Mouse (Mus musculus) neural tube, embryonic 10.5 days (tissue): Measurements from ENCODE around the gene Cyp2a4.
"Not testable (repeated sequence)": the region's sequence is repeated elsewhere in the genome, so short reads cannot be mapped to it uniquely, and the experiment has no call there.

Source experiments
- DNase-seq: peaks from one replicate; pipeline ENCODE4 v3.0.0-alpha.2; 2017; ENCODE audit warnings: low spot score; ENCODE audit errors: extremely low spot score

Cyp2a4 gene

DNA sequence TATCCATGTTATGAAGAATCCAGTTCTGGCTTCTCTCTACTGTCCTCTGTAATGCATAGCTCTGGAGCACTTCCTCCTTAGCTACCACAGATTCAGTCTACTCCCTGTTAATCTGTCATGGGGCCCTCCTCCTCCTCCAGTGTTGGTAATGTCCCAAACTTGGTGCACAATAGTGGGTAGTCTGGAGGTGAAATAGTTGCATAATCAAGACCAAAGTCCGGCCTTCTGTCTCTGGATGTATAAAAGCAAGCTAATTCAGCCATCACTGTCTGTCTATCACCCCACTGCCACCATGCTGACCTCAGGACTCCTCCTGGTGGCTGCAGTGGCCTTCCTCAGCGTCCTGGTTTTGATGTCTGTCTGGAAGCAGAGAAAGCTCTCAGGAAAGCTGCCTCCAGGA lies at the start of gene Cyp2a4:
Gene Cyp2a4, plus strand, starts transcription at position 244 of the 400 bp plus-strand sequence.
- not testable (repeated sequence) for DNase-seq

DNA sequence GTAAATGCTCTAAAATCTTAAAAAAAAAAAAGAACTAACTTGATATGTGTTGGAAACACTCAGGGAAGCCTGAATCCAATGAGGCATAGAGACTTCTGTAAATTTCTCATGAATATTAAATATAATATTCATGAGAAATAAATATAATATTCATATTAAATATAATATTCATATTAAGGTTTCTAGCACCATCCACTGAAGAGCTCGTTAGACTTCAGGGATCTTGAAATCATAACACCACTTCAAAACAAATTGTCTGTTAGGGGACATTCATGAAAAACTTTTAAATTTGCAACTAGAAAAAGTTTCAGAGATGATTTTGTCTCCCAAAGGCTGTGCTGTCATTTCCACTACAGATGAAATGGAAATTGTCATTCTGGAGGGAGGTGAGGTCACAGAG lies 46.9 kb upstream of the Cyp2a4 start, which contains the start of gene Vmn1r184:
Gene Vmn1r184, plus strand, starts transcription at position 301 of the 400 bp plus-strand sequence.
- DNase-seq: not testable (repeated sequence)

DNA sequence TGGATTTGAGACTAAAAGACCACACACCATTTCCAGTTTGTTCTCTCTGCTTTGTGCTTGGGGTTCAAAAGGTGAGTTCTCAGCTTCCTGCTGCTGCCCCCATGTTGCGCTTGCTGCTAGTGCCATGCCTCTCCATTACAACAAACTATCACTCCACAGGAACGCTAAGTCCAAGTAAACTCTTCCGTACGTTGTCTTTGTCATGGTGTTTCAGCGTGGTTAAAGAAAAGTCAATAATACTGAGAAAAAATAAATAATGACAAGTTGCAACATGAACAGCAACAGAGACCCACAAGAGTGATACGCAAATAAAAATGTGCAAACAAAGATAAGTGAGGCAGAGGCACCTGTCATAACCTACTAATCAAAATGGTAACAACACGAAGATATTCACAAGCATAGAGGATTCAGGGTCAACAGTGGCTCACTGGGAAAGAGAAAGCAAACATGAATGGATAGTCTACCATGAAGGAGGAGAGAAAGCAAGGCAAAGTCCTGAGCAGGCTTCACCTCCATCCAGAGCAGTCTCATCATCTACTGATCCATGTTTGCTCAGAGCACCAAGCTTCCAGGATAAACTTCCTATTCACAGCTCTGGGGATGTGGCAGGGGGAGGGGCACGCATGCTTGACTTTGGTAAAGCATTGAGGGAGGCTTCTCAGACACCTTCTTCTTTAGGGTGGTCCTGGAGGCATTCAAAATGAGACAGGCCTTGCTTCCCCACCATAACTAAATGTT lies 3.4 kb upstream of the Cyp2a4 start:
- not testable (repeated sequence) for DNase-seq

DNA sequence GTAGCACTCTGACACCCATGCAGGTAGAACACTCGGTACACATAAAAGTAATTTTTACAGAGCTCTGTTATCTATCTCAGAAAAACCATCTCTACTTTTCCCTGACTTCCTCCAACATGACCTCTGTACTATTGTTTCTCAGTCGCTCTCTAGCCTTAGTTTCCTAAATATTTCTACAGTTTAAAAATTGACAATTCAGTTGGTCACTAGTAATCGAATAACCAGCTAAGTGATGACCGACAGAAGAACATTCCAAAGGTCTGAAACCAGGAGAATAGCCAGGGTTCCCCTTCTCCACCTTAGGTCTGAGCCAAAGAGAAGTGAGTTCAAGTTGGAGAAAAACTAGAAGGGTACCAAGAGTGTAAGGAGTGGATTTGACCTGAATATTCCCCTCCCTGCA lies 4.8 kb downstream of the Cyp2a4 start:
- DNase-seq: not testable (repeated sequence)

DNA sequence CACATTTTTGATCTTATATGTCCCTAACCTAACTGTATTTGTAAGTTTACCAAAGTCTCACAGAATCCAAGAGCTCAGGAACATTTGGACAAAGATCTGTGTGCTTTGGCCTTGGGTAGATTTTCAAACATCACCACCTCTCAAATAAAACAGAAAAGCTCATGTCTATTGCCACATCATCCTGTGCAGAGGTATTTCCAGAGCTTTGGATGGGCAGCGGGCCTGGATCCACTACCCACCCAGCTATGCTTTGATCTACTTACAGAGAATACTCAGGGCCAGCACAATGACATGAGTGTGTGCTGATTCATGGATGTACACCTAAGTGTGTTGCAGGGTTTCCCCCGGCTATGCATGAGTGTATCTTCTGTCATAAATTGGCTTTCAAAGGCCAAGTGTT lies 8.2 kb downstream of the Cyp2a4 start:
- DNase-seq: not testable (repeated sequence)

DNA sequence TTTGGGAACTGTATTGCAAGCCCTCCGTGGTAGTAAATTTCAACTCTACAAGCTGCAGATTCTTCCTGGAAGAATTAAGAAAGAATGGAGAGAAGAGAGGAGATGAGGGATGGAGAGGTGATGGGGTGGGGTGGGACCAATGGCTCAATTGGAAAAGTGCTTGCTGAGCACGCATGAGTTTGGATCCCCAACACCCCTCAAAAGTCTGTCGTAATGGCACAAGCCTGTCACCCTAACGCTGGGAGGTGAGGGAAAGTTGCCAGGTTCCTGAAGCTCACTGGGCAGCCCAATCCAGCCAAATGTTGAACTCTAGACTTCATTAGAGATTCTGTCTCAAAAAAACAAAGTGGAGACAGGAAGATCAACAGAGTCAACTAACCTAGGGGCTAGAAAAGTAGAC lies 8.8 kb downstream of the Cyp2a4 start:
- not testable (repeated sequence) for DNase-seq

DNA sequence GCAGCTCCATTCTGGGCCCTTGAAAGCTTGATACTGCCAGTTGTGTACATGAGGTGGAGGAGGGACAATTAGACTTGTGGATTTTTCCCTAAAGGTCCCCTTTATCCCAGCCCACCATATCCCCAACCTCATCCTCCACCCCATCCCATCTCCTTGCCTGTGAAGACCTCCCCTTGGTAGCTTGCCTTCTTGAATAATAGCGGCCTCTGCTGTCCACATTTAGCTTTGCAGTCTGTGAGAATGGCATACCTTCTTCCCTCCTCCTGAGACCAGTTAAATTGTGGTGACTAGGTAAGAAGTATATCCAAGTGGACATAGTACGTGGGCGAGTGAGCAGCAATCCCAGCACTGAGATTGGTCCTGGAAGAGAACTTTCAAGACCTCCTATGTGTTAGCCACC lies 13.4 kb downstream of the Cyp2a4 start:
- DNase-seq: not testable (repeated sequence)

DNA sequence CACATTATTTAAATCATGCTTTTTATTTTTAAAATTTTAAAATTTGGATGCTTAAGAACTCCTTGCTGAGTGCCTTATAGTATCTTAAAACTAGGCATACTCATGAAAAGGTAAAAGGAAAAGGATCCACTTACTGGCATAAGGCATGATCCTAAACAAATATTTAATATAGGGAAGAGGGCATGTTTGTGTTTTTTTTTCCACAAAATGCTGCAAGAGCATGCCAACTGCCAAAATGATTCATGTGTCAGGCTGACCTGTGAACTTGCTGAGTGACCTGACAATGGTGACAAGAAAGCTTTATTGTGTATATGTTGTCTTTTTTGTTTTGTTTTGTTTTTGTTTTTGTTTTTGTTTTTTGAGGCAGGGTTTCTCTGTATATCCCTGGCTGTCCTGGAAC lies 43.2 kb downstream of the Cyp2a4 start:
- not testable (repeated sequence) for DNase-seq

DNA sequence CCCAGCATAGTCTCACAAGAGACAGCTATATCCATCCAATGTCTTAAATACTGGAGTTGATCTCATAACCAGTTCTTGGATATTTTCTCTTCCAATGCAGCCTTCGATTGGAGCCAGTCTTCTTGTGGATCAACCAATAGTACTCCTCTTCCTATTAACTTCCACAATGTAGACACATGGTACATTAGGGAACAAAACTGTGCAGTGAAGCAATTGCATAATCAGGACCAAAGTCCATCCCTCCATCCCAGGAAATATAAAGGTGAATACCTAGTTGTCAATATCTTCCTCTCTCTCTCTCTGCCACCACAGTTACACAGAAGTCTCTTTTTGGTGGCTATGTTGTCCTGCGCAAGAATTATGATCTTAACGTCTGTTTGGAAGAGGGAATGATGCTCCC lies 45.3 kb downstream of the Cyp2a4 start:
- not testable (repeated sequence) for DNase-seq

DNA sequence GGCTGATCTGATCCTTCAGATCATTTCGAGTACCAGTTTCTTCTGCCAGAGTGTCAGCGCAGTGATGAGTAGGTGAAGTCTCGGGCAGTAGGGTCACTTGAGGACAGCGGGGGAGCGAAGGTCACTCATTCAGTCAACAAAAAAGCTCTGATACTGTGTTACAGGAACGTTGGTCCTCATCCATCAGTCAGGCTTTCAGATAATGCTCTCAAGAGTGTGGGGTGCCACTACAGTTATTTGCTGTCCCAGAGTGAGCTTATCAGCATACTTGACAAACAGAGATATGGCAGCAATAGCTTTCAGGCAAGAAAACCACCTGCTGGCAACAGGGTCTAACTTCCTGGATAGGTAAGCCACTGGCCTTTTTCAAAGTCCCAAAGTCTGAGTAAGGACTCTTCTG lies 49.8 kb downstream of the Cyp2a4 start:
- not testable (repeated sequence) for DNase-seq
